Mouse (Mus musculus): ENCODE results near the gene Mfsd12. TPM values are rescaled to one million over a fixed set of nuclear protein-coding genes. Genes with fewer than 3 reads are reported as not detected.
A peak's percentile ranks its signal among the peaks of the same experiment; 100 is the strongest.

The Mfsd12 gene
- total RNA-seq, 1 experiment from 2014 or later, result 17.4 TPM

- no peak for ATAC-seq (replicated peaks; ENCODE audit: low read depth, poor library complexity, severe bottlenecking)
Measured at GRCm38 (mm10) chr10:81411471-81412400, 54.4 kb downstream of the Mfsd12 start.

GRCm38 (mm10) chr10:81412586-81413309 is 55.5 kb downstream of the Mfsd12 start:
- ATAC-seq (replicated peaks; ENCODE audit: low read depth, poor library complexity, severe bottlenecking), result no peak

GRCm38 (mm10) chr10:81413310-81414261 is 56.3 kb downstream of the Mfsd12 start:
- ATAC-seq (replicated peaks; ENCODE audit: low read depth, poor library complexity, severe bottlenecking), result peak; percentile 55

- no peak for ATAC-seq (replicated peaks; ENCODE audit: low read depth, poor library complexity, severe bottlenecking)
Measured at GRCm38 (mm10) chr10:81414682-81415081, 57.4 kb downstream of the Mfsd12 start.

GRCm38 (mm10) chr10:81415146-81415545 is 57.9 kb downstream of the Mfsd12 start:
- ATAC-seq (replicated peaks; ENCODE audit: low read depth, poor library complexity, severe bottlenecking), result no peak

Other genes starting within 250 kb of the Mfsd12 start
- gene Zbtb7a, start 222.3 kb upstream of the Mfsd12 start, total RNA-seq (2017), result 13.1 and 14.5 TPM in 2 replicates
- 8.4 and 17.5 TPM in 2 replicates for gene Pias4, start 189.6 kb upstream of the Mfsd12 start, total RNA-seq (2017)
- 1,623 and 1,948 TPM in 2 replicates for gene Eef2, start 180.9 kb upstream of the Mfsd12 start, total RNA-seq (2017)
- gene Dapk3, start 174.5 kb upstream of the Mfsd12 start, total RNA-seq (2017), result 14.3 and 29.8 TPM in 2 replicates
- gene 4930442H23Rik, start 173.6 kb upstream of the Mfsd12 start, total RNA-seq (2017), result not detected in 2 replicates
- not detected in 2 replicates for gene Nmrk2, start 155.4 kb upstream of the Mfsd12 start, total RNA-seq (2017)
- gene Atcay, start 126.7 kb upstream of the Mfsd12 start, total RNA-seq (2017), result not detected in 2 replicates
- 0.19 TPM in 1 of 2 replicates, not detected in the other for gene Zfr2, start 124.3 kb upstream of the Mfsd12 start, total RNA-seq (2017)
- gene Matk, start 104.6 kb upstream of the Mfsd12 start, total RNA-seq (2017), result 19.7 and 20.3 TPM in 2 replicates
- gene Mrpl54, start 90.6 kb upstream of the Mfsd12 start, total RNA-seq (2017), result 132 and 198 TPM in 2 replicates
- gene Apba3, start 90.5 kb upstream of the Mfsd12 start, total RNA-seq (2017), result 12.1 and 14.5 TPM in 2 replicates
- gene Tjp3, start 65.9 kb upstream of the Mfsd12 start, total RNA-seq (2017), result 3.5 and 4.4 TPM in 2 replicates
- gene Pip5k1c, start 64.5 kb upstream of the Mfsd12 start, total RNA-seq (2017), result 24.4 and 36.8 TPM in 2 replicates
- gene Cactin, start 36.4 kb upstream of the Mfsd12 start, total RNA-seq (2017), result 27.9 and 35.1 TPM in 2 replicates
- 3.4 and 4.2 TPM in 2 replicates for gene Tbxa2r, start 28.8 kb upstream of the Mfsd12 start, total RNA-seq (2017)
- not detected in 2 replicates for gene Gipc3, start 14.2 kb upstream of the Mfsd12 start, total RNA-seq (2017)
- 33.2 and 35.5 TPM in 2 replicates for gene Hmg20b, start 7.0 kb upstream of the Mfsd12 start, total RNA-seq (2017)
- gene 4930404N11Rik, start 8.3 kb downstream of the Mfsd12 start, total RNA-seq (2017), result 0.23 TPM in 1 of 2 replicates, not detected in the other
- gene Fzr1, start 21.0 kb downstream of the Mfsd12 start, total RNA-seq (2017), result 21.9 and 24.8 TPM in 2 replicates
- gene Dohh, start 26.9 kb downstream of the Mfsd12 start, total RNA-seq (2017), result 34.7 and 50.7 TPM in 2 replicates
- 0.19 and 2.4 TPM in 2 replicates for gene Gm48551, start 27.0 kb downstream of the Mfsd12 start, total RNA-seq (2017)
- 1.6 TPM in 1 of 2 replicates, not detected in the other for gene Gm48552, start 31.5 kb downstream of the Mfsd12 start, total RNA-seq (2017)
- gene Smim24, start 35.6 kb downstream of the Mfsd12 start, total RNA-seq (2017), result 5.0 and 13.2 TPM in 2 replicates
- 13.7 and 18.2 TPM in 2 replicates for gene Nfic, start 98.1 kb downstream of the Mfsd12 start, total RNA-seq (2017)
- 0.14 TPM in 1 of 2 replicates, not detected in the other for gene Celf5, start 125.2 kb downstream of the Mfsd12 start, total RNA-seq (2017)
- 46.6 and 52.9 TPM in 2 replicates for gene Ncln, start 138.9 kb downstream of the Mfsd12 start, total RNA-seq (2017)
- 10.3 and 14.4 TPM in 2 replicates for gene S1pr4, start 142.6 kb downstream of the Mfsd12 start, total RNA-seq (2017)
- 30.6 and 39.1 TPM in 2 replicates for gene Gna15, start 166.7 kb downstream of the Mfsd12 start, total RNA-seq (2017)
- gene Gna11, start 187.7 kb downstream of the Mfsd12 start, total RNA-seq (2017), result 5.0 and 5.7 TPM in 2 replicates
- gene Aes, start 202.0 kb downstream of the Mfsd12 start, total RNA-seq (2017), result 134 and 183 TPM in 2 replicates
- 1.5 and 3.3 TPM in 2 replicates for gene Tle2, start 217.1 kb downstream of the Mfsd12 start, total RNA-seq (2017)
- 8.4 and 26.1 TPM in 2 replicates for gene Tle6, start 243.6 kb downstream of the Mfsd12 start, total RNA-seq (2017)
- gene BC025920, start 248.8 kb downstream of the Mfsd12 start, total RNA-seq (2017), result 1.4 and 2.1 TPM in 2 replicates